Mouse (Mus musculus) bone marrow macrophage, adult 2 months (primary cell): ENCODE results near the gene Spag16.

Experiments
- CTCF ChIP-seq: IDR thresholded peaks from 2 replicates; pipeline ENCODE4 v1.5.1; 2012; ENCODE audit warnings: low read depth, mild to moderate bottlenecking, low read length, moderate library complexity
- POLR2A ChIP-seq: IDR thresholded peaks from 2 replicates; pipeline ENCODE4 v1.6.1; 2012; ENCODE audit warnings: mild to moderate bottlenecking, low read depth, low read length, borderline replicate concordance

GRCm38 (mm10) chr1:70442209-70443080 lies 615.7 kb downstream of the Spag16 start:
- TF ChIP-seq POLR2A: no peak
- no peak for TF ChIP-seq CTCF
